Mouse (Mus musculus) macrophage (primary cell): ENCODE data around the gene Med12l. TPM values are rescaled to one million over a fixed set of nuclear protein-coding genes. Genes with fewer than 3 reads are reported as not detected.
"Not testable (repeated sequence)": the region's sequence is repeated elsewhere in the genome, so short reads cannot be mapped to it uniquely, and the experiment has no call there.

Experiments
- H3K27ac ChIP-seq: fragments of 350-480 bp; formaldehyde crosslinking; 2 replicates; pipeline ENCODE4 v1.9.0; 2021
- H3K36me3 ChIP-seq: fragments of 350-480 bp; formaldehyde crosslinking; 2 replicates; pipeline ENCODE4 v1.9.0; 2021; ENCODE audit errors: inconsistent target
- H3K4me3 ChIP-seq: fragments of 350-480 bp; formaldehyde crosslinking; 2 replicates; pipeline ENCODE4 v1.9.0; 2021; ENCODE audit errors: inconsistent target
- H3K79me2 ChIP-seq: fragments of 350-480 bp; formaldehyde crosslinking; 2 replicates; pipeline ENCODE4 v1.9.0; 2021; ENCODE audit errors: inconsistent target
- WGBS: methylation state at CpG from one replicate; pipeline ENCODE4 v1.1.7; 2026; ENCODE audit warnings: inconsistent platforms; ENCODE audit not compliant: missing documents; 5-methylcytosine and 5-hydroxymethylcytosine counted together
- polyA plus RNA-seq: library from polyadenylated mRNA; stranded (reverse); fragments of 250-400 nt; gene quantifications from 3 replicates; pipeline ENCODE4 v1.2.4, GENCODE M21; 2018; ENCODE audit warnings: inconsistent platforms

Gene Med12l
- polyA plus RNA-seq, 1 experiment from 2014 or later: 0.47 TPM

DNA sequence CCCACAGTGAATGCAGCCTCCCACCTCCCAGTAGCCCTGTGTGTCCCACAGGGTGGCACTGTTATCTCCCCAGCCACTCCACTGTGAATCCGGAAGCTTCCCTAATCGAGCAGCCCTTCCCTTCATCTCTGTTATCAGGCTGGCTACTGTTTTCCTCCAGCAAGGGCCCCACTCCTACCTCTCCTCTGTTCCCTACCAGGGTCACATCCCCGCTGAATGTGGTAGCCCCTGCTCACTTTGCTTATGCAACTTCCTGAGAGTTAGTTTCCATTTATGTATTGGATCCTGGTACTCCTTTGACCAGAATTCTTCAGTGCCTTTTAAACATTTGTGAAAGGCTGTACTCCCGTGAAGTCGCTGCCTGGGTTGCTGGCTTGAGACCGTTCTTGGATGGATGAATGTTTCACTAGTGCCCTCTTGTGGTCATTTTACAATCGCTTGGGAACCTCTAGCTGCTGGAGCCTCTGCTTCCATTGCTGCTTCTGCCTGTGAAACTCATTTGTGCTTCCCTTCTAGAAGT is 53.5 kb downstream of the Med12l start:
- Histone ChIP-seq H3K27ac (no peak overlapping the region), H3K79me2 (no peaks in the 10 kb centered on the region), H3K4me3 (no peak overlapping the region), H3K36me3 (no peaks in the 10 kb centered on the region)
- WGBS: 3% methylated on average over 7 of the region's 7 CpGs

DNA sequence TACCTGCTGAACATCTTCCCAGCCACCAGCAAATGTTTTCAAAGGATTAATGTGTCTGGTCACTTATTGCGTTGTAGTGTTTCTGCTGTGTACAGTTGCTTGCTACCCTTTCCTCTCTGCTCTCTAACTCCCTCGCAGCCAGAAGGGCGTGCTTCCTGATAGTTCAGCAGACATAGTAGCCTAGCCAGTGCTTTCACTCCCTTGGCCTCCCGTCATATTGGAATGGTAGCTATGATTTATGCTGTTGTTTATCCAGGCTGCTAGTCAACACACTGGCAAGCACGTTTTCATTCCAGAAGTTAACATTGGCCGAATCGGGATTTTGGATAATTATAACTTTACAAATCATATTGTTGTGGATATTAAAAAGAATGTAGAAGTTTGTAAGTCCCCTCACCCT is 54.5 kb downstream of the Med12l start:
- 93% methylated on average over 7 of the region's 7 CpGs for WGBS
- Histone ChIP-seq H3K27ac (no peak overlapping the region), H3K79me2 (no peaks in the 10 kb centered on the region), H3K36me3 (no peaks in the 10 kb centered on the region), H3K4me3 (no peak overlapping the region)

DNA sequence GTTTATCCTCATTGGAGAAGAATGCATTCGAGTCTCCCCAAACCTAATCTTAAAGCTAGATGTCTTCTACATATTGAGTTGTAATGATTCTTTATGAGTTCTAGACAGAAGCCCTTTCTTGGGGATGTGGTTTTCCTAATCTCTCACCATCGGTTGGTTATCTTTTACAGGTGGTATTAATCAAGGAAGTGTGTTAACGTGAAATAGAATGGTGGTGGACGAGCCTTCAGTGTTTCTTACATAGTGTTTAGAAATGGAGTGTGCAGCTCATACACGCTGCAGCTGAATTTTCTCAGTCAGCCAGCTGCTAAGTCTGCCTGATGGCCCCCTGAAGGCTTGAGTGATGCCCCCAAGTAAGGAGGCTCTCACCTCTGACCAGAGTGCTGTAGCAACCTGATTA is 56.5 kb downstream of the Med12l start:
- Histone ChIP-seq H3K36me3 (no peaks in the 10 kb centered on the region), H3K4me3 (no peak overlapping the region), H3K27ac (no peak overlapping the region), H3K79me2 (no peaks in the 10 kb centered on the region)
- 34% methylated on average over 5 of the region's 5 CpGs for WGBS

DNA sequence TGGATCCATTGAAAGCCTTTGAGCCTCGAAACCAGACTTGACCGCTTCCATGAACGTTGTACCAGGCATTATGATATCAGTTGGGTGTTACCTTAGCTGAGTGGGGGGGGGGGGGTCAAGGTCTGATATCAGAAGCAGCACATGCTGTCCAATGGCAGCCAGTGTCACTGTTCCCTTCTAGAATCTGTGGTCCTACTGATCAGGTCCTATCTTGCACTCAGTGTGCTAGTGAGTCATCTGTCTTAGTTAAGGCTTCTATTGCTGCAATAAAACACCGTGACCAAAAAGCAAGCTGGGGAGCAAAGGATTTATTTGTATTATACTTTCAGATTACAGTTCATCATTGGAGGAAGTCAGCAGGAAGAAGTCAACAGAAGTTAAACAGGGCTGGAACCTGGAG is 57.8 kb downstream of the Med12l start:
- H3K27ac ChIP-seq: no peak overlapping the region
- no peaks in the 10 kb centered on the region for H3K79me2 ChIP-seq
- WGBS: 90% methylated on average over 4 of the region's 4 CpGs
- H3K4me3 ChIP-seq: no peak overlapping the region
- no peaks in the 10 kb centered on the region for H3K36me3 ChIP-seq

DNA sequence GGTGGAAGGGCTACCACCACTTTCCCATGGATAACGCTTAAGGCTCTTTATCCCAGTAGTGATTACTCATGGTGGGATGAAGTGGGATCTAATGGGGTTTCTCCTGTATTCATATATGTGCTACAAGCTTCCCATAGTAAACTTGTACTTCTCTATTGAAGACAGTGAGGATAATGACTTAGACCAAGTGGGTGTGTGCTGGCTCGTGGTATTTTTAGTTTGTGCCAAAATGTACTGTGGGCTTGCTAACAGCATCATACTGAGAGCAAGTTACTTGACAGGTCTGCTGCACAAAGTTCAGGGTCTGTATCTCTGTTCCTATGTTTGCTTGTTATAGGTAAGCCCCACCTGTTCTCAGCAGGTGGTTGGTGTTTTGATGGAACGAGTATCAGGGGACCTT is 60.3 kb downstream of the Med12l start:
- H3K79me2 ChIP-seq: no peaks in the 10 kb centered on the region
- H3K4me3 ChIP-seq: no peak overlapping the region
- whole genome bisulfite sequencing: 84% methylated on average over 3 of the region's 3 CpGs
- H3K27ac ChIP-seq: no peak overlapping the region
- H3K36me3 ChIP-seq: no peaks in the 10 kb centered on the region

DNA sequence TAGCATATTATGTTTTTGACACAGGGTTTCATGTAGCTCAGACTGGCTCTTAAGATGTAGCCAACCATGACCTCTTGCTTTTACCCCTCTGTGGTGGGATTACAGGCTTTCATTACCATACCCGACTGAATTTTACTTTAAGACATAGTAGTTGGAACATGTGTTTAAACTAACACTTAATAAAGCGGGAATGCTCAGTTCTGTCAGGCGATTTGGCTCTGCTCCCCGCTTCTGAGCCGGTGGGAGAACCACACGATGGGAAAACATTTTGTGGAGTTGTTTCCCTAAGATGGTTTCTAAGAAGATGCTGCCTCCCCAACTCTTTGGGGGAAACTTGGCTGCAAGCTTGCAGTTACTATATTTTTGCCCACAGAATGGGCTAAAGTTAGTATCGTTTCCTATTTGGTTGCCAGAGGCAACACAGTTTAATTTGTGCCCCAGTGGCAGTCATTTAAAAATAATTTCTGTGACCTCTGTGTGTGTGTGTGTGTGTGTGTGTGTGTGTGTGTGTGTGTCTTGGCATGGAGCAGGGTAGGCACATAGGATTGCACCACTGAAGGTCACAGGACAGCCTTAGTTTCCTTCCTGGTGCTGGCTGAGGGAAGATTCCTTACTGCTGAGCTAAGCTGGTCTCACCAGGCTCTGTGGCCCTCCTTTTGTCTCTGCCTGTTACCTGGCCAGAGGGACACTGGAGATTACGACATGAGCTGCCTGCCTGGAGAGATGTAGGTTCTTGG is 61.1 kb downstream of the Med12l start:
- no peak overlapping the region for H3K4me3 ChIP-seq
- WGBS: 58% methylated on average over 8 of the region's 8 CpGs
- peak overlapping the region; percentile 19; the same call in 1 of the 2 replicates for H3K27ac ChIP-seq
- H3K79me2 ChIP-seq: no peaks in the 10 kb centered on the region
- no peaks in the 10 kb centered on the region for H3K36me3 ChIP-seq

DNA sequence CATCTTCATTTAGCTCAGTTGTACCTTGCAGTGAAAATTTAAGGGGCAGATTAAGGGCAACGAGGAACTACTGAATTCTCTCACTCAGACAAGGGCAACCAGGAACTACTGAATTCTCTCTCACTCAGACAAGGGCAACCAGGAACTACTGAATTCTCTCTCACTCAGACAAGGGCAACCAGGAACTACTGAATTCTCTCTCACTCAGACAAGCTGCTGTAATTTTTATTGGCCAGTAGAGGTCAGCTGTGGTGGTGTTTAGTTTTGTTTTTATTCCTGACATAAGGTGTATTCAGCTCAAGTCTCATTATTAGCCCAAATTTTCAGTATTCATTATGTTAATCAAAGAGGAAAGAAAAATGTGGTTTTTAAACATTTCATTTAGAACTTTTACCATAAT is 63.4 kb downstream of the Med12l start:
- not testable (repeated sequence) for H3K27ac ChIP-seq, H3K4me3 ChIP-seq, H3K79me2 ChIP-seq, H3K36me3 ChIP-seq
- WGBS: 0% methylated on average over 1 of the region's 1 CpGs

DNA sequence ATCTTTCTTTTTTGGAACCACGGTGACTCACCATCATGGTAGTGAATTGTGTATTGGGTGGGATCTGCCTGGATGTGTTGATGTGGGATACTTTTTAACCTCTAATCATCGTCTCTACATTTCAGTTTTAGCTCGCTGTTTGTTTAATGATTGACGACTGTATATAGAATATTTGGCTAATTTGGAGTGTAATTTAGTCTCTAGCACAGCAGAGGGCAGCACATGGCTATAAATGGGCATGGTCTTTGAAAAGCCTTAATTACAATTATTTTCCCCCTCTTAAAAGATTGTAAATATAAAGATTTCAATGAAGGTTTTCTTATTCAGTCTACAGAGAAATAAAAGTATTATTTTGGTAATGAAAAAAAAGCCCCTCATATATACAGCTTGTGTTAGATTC is 71.7 kb downstream of the Med12l start:
- H3K79me2 ChIP-seq: no peaks in the 10 kb centered on the region
- no peak overlapping the region for H3K4me3 ChIP-seq
- WGBS: 28% methylated on average over 3 of the region's 4 CpGs
- no peaks in the 10 kb centered on the region for H3K36me3 ChIP-seq
- no peak overlapping the region for H3K27ac ChIP-seq

DNA sequence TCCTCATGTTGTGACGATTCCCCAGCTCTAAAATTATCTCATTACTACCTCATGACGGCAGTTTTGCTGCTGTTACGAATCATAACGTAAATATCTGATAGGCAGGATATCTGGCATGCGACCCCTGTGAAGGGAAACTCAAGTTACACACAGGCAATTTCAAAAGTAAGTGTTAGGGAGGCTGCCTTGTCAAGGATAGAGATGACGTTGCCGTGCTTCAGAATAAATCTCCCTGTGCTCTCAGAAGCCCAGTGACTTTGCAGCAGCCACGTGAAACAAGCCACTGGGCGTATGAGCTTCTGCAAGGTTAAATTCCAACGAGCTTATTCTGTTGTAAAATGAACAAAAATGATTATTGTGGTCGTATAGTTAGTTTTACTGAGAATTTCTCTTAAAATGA is 73.0 kb downstream of the Med12l start:
- H3K79me2 ChIP-seq: no peaks in the 10 kb centered on the region
- H3K4me3 ChIP-seq: no peak overlapping the region
- WGBS: 96% methylated on average over 11 of the region's 11 CpGs
- H3K36me3 ChIP-seq: no peaks in the 10 kb centered on the region
- H3K27ac ChIP-seq: no peak overlapping the region

DNA sequence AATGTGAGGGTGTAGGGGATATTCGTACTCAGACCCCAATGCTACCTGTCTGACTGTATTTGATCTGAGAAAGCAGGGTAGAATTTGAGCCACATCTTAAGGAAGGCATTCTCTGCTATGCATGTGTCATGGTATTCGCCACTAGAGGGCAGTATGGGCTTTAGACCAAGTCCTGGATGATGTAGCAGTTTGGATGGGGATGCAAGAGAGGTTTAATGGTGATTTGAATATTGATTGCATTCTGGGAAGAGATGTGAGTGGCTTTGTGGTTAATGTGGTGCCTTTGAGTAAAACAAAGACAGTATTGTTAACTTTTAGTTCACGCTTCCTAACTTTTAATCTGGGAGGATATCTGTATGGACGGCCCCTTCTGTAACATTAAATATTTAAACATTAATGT is 73.7 kb downstream of the Med12l start:
- WGBS: 14% methylated on average over 4 of the region's 4 CpGs

DNA sequence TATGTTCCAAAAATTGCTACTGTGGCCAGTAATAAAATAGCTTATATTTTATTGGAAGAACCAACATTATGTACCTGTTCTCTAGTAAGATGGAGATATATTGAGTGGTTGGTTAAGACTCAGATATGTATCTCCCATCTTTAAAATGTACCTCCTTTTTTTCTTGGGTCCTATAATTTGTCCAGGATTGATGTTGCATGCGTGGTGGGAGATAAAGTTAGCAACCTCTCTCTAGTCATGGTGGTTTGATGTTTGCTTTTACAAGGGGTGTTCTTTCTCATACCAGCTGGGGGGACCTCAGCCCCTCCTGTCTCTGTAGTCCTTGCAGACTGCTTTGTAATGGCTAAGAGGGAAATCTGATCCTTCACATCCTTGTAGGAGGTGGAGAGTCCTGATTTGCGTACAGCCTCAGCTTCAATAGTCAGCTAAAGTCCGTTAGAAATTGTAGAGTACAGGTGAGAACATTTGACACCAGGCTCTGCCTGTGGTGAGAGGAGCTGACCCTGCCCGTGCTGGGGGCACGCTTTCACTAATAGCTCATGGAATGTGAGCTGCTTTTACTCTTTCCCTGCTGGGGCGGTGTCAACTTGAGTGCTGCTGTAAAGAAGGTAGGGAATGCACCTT is 74.8 kb downstream of the Med12l start:
- Histone ChIP-seq H3K79me2 (no peaks in the 10 kb centered on the region), H3K27ac (no peak overlapping the region), H3K36me3 (no peaks in the 10 kb centered on the region), H3K4me3 (no peak overlapping the region)
- WGBS: 54% methylated on average over 6 of the region's 6 CpGs

More for the DNA sequence above, 73.7 kb downstream of the Med12l start:
- H3K4me3 ChIP-seq: no peak overlapping the region
- H3K36me3 ChIP-seq: no peaks in the 10 kb centered on the region
- H3K79me2 ChIP-seq: no peaks in the 10 kb centered on the region
- no peak overlapping the region for H3K27ac ChIP-seq

DNA sequence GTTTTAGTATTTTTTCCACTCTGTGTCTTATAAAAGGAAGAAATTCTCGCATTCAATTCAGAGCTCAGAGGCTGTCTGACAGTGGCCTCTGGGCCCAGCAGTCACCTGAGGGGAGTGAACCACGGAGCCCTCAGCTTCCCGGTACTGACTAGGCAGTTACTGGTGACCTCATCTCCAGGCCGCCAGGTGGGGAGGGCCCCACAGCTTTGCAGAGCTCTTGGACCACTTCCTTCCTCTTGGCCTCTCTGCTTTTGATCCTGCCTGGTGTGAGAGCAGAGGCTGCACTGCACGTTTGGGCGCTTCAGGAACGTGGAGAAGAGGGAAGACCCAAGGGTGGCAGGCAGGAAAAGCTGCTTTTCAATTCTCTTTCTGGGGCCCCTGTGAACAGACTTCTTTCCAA is 75.3 kb downstream of the Med12l start:
- WGBS: 6% methylated on average over 7 of the region's 7 CpGs
- Histone ChIP-seq H3K4me3 (no peak overlapping the region), H3K36me3 (no peaks in the 10 kb centered on the region), H3K27ac (no peak overlapping the region), H3K79me2 (no peaks in the 10 kb centered on the region)

DNA sequence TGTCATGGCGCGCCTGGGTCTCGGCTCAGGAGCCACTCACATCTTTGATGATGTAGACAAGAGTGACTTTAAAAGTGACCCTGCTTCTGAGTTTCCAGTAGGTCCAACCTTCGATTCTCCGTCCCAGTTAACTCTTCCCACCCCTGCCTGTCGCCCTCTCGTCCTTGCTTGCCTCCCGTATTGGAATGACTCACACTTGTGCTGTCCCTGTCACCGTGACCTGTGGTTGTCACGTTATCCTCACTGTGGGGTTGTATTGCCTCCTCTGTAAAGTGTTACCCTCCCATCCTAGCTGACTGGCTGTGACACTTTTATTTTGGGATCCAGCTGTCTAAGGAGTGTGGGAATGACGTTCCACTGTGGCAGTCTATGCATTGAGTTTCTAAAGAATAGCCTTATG is 87.1 kb downstream of the Med12l start:
- Histone ChIP-seq H3K27ac (no peak overlapping the region), H3K79me2 (no peaks in the 10 kb centered on the region), H3K36me3 (no peaks in the 10 kb centered on the region), H3K4me3 (no peak overlapping the region)
- 93% methylated on average over 11 of the region's 11 CpGs for WGBS

DNA sequence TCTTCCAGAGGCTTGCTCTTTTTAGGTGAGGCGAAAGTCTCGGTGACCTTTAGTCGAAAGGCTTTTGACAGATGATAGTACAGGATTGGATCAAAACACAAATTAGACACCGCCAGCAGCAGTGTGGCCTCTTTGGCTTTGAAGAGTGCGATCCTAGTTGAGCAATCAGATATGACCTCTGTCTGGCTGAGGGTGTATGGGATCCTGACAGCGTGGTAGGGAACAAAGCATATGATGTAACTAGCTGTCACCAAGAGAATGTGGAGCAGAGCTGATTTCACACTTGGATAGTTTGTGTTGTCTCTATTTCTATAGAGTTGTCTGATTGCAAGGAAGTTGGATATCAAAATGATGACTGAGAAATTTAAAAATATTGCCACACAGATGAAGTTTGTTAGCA is 91.8 kb downstream of the Med12l start:
- WGBS: 72% methylated on average over 6 of the region's 6 CpGs

DNA sequence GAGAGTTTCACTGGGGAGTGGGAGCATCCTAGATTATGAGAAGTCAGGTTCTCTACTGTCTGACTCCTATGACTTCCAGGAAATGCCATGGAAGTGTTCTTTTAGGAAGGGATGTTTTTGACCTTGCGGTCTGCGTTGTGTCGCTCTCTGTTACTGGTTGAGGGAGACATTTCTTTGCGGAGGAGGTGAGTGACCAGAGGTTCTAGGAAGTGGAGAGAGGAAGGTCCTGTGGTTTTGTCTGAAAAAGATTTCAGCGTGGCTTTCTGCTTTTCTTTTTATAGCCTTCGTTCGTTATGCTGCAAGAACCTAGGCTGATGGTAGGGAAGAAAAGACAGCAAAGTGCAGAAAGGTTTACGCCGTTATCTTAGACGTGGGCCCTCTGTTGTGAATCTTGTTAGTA is 92.9 kb downstream of the Med12l start:
- Histone ChIP-seq H3K36me3 (no peaks in the 10 kb centered on the region), H3K4me3 (no peak overlapping the region), H3K27ac (no peak overlapping the region), H3K79me2 (no peaks in the 10 kb centered on the region)
- 10% methylated on average over 10 of the region's 10 CpGs for WGBS

More for the DNA sequence above, 91.8 kb downstream of the Med12l start:
- H3K79me2 ChIP-seq: no peaks in the 10 kb centered on the region
- no peaks in the 10 kb centered on the region for H3K36me3 ChIP-seq
- H3K4me3 ChIP-seq: no peak overlapping the region
- no peak overlapping the region for H3K27ac ChIP-seq
